Mouse (Mus musculus): ENCODE data around the gene Fam120b. TPM values are rescaled to one million over a fixed set of nuclear protein-coding genes. Genes with fewer than 3 reads are reported as not detected.
"Not testable (repeated sequence)": the region's sequence is repeated elsewhere in the genome, so short reads cannot be mapped to it uniquely, and the experiment has no call there.

Fam120b gene
- total RNA-seq, 2 experiments from 2014 or later = 19.9 to 22.1 TPM

DNA sequence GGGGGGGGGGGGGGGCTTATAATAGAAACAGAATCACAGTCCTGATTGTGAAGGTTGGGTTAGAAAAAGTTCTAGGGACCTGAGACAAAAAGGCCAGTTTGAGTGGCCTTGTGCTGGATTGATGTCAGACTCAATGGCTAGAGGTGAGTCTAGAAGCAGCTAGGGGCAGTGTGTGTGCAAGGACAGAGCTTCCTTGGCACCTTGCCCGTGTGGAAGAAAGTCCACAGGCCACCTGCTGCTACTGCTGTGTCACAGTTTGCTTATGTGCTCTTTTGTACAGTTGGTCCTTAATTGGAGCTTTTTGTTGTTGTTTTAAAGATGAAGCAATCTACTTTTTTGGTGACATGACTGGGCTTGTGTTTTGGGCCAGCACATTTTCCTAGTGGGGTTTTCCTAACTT, 33.9 kb downstream of the Fam120b start:
- no peak for DNase-seq (ENCODE audit: low spot score in 2 of 2)

DNA sequence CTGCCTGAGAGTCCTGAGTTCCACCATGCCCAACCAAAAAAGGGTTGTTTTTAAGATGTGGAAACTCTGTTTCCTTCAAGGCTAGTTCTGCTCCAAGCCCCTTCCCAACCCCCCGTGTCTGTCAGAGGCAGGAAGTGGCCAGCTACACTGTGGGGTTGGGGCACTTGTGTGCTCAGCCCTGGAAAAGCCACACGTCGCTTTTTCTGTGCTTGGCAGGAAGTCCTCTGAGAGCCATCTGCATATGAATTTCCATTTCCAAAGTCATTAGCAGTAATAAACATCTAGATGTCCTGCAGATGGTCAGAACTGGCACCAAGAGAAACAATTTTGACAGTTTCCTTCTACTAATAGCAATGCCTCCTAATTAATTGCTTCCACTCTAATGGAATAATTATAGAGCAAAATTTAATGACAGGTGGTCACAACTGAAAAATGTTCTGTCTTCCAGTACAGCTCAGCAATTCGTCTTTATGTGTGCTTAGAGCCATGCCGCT, 35.1 kb downstream of the Fam120b start:
- no peak for DNase-seq (ENCODE audit: low spot score in 2 of 2)

DNA sequence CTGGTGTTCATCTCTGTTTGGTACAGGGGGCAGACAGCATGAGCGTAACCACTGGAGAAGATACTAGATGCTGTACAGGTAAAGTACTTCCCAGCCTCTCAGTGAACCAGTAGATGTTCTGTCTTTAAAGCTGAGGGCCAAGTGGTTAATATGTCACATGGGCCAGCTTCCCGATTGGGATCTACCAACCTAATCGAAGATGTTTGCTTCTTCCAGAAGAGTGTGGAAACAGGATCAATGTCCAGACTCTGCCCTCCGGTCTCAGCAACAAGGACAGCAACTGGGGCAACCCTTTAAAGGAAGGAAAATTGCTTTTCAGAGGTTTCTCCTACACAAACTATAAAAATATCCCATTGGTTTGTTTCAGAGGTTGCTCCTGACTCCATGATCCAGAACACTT, 35.5 kb downstream of the Fam120b start:
- no peak for DNase-seq (ENCODE audit: low spot score in 2 of 2)

DNA sequence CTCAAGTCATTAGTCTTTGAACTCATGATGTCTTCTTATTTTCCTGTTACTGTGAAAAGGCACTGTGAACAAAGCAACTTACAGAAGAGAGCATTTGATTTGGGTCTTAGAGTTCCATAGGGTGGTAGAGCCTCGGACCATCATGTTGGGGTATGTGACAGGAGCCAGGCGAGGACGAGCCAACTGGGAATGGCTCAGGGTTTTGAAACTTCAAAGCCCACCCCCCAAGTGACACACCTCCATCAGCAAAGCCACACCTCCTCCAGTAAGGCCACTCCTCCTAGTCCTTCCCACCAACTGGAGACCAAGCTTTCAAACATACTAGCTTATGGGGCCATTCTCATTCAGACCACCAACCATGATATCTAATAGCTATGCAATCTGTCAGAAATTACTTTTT, 36.0 kb downstream of the Fam120b start:
- no peak for DNase-seq (ENCODE audit: low spot score in 2 of 2)

DNA sequence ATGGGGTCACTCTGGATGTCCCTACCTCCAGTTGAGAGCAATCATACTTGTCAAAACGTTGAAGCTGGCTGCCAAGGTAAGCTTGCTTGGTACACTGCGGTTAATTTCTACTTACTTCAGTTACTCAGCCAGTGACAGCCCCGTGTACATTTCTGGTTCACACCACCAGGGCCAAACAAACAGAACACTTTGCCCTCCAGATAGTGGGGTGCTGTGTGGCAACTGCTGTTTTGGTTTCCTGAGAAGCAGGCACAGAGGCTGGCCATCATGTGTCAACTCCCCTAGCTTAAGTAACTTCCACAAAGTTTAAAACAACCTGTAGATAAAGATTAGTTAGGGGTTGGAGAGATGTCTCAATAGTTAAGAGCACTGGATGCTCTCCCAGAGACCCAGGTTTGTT, 38.7 kb downstream of the Fam120b start:
- no peak for DNase-seq (ENCODE audit: low spot score in 2 of 2)

DNA sequence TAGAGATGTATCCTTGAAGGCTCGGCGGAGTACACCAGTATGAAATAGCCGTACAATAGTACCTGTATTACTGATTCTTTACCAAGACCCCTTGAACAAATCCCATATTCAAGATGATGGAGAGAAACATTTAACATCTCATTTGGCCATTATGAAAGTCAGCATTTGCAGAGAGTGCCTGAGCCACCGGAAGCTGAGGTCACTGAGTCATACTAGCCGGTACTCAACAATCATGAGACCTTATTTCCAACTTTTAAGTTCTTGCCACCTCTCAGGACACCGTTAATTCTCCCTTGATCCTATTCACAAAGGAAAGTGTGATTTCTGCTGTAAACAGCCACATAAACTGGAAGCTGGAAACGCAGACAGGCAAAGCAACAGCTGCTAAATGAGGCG, 44.1 kb downstream of the Fam120b start:
- DNase-seq (ENCODE audit: low spot score in 2 of 2) = no peak

DNA sequence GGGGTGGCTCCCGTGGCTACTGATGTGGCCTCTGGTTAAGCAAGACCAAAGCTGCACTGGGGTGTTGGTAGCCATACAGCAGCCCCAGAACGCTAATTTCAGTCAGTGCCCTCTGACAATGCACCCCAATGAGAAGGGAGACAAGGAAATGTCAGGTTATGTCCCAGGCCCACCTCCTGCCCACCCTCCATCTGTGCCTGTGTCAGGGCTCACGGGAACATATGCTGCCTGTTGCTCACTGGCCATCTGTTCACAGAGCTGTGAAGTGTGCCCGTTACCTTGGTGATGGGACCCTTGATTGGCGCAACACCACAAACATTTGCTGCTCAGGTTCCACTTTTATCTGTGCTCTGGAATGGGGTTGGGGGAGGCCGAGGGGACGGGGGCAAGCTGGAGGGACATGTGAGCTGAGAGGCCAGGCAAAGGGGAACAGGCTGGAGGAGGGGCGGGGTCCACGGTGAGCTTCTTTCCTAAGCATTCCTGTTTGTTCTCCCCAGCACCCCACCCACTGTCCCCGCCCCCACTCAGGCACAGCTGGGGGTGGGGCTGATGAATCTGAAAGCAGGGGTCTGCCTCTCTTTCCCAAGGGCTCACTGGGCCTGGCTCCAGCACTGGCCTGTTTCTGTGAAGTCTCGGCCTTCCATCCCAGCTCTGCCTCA, 44.6 kb downstream of the Fam120b start:
- no peak for DNase-seq (ENCODE audit: low spot score in 2 of 2)

DNA sequence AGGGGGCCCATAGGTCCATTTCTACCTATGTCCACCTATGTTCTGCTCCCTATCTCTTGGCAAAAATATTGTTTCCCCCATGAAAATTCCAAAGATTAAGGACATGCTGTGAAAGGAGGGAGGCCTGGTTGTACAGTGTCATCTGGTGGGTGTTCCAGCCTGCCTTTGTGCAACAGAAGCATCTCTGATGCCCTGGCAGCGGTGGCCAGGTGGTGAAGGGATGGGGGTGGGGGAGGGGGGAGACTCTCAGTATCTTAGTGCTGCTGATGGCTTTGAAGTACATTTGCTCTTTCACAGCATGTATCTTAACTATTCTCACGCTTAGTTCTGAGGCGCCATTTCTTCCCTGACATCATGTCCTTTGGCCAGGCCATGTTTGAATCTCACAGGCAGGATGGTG, 49.4 kb downstream of the Fam120b start:
- no peak for DNase-seq (ENCODE audit: low spot score in 2 of 2)

DNA sequence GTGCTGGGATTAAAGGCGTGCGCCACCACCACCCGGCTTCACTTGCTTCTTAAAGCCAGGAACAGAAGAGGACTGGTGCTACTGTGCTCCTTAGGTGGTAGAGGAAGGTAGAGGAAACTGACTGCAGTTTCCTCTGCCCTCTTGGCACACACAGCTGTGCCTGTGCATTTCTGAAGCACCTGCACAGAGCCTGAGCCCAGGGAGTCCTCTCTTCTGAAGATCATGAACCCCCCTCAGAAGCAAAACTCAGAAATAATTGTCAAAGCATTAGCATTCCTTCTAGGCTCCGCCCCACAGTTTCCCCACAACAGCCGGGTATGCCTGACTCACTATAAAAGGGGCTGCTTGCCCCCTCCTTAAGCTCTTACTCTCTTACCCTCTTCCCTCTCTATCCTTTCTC, 51.8 kb downstream of the Fam120b start:
- no peak for DNase-seq (ENCODE audit: low spot score in 2 of 2)

DNA sequence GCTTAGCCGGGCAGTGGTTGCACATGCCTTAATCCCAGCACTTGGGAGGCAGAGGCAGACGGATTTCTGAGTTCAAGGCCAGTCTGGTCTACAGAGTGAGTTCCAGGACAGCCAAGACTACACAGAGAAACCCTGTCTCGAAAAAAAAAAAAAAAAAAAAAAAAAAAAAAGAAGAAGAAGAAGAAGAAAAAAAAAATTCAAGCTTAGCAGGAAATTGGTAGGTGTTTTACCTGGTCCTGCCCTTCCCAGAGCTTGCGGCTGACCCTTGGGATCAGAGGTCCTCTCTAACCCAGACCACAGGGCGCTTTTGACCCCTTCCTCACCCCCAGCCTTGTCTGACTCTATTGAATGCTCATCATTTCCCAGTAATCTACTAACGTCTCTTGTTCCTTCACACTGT, 53.1 kb downstream of the Fam120b start:
- DNase-seq (ENCODE audit: low spot score in 2 of 2) = not testable (repeated sequence)

DNA sequence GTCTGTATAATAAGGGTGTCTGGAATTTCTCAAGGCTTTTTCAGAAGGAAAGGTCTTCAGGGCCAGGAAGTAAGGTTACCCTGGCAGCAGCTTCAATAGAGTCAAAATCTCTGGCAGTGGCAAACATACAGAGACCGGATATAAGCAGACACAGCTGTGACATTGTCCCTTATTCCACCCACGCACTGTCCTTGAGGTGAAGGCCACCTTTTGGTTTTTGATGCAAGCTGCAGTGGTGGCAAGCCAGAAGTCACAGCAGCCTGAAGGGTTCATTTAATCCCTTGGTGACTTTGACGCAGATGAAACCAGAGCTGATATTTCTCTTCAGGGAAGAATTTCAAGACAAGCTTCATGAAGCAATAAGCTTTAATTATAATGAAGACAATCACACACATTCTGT, 53.6 kb downstream of the Fam120b start:
- DNase-seq (ENCODE audit: low spot score in 2 of 2) = peak in 1 of 2 experiments; percentile 32

DNA sequence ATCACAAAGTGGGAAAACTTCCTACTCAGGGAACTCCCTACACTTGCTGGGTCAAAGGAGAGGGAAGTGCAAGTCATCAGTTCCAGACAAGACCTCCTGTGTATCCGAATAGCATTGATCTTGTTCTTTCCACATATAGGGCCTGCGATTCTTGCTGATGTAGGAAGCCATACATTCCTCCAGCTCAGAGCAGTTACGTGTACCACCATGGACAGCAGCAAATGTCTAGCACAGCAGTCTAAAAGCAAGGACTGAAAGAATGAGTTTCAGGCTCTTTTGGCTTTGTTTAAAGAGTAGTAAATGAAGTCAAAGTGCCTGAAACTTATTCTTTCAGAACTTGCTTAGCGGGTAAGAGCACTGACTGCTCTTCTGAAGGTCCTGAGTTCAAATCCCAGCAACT, 59.2 kb downstream of the Fam120b start:
- DNase-seq (ENCODE audit: low spot score in 2 of 2) = no peak

DNA sequence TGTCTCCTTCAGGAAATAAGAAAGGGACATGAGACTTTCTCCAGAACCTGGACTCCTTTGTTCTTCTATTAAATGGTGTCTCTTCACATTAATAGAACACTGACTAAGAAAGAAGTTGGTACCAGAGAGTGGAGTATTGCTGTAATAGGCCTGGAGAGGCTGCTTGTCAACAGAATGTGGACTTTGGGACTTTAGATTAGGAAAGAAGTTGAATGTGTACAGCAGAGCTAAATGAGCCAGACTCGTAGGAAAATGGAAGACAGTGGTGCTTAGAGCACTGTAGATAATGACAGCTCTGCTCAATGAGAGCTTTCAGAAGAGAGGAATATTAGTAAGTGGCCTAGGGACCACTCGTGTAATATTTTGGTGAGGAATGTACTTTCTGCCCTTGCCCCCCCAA, 60.6 kb downstream of the Fam120b start:
- no peak for DNase-seq (ENCODE audit: low spot score in 2 of 2)

DNA sequence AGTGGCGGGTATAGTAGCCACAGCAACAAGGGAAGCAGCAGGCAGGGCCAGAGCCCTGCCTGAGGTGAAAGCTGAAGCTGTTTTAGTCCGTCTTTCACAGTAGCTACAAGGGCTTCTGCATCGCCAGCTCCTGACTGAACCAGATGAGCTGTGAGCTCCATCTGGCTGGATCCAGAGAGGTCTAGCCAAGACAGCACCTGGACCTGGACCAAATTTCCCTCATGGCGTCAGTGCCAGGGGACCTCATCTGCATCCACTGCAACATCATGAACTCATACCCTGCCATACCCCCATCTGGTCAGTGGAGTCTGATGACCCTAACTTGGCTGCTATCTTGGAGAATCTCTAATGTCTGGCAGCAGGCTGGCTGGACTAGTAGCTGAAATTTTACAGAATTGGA, 63.8 kb downstream of the Fam120b start:
- DNase-seq (ENCODE audit: low spot score in 2 of 2) = no peak

DNA sequence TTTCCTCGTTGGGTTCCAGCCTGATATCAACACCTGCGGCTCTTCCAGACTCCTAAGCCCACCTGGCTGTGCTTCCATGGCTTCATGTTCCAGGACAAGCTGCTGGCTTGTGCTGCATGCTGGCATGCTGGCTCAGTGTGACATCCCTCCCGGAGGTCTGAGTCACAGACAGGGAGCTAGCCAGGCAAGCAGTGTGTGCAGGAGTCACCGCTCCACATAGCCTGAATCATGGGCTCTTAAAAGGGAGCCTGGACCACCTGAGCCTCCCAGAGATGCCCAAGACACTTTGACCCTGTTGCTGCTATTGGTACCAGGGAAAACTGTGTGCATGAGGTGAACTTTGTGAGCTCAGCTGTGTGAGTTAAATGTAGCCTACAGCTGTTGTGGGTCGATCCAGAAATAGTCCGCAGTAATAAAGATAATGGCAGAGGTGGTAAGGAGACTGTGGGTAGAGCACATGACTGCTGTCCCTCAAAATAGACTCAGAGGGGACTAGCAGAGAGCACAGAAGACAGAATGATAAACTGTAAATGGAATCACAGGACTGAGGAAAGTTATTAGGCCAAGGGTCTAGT, 66.0 kb downstream of the Fam120b start:
- no peak for DNase-seq (ENCODE audit: low spot score in 2 of 2)

DNA sequence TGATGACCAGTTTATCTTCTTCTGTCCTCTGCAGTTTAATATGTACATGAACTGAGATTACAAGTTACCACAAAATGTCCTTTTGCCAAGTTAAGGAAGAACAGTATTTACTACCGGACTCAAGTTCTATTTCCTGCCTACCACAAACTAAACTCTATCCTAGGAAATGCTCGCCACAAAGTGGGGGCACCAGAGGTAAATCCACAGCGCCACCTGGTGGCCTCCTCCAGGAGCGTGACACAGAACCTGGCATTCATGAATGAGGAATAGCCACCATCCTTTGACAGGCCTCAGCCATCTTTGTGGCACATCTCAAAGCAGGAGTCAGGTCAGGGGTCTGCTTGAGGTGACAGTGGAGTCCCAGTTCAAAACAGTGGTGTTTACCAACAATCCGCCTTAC, 71.7 kb downstream of the Fam120b start:
- peak; percentile 64 to 76 for DNase-seq (ENCODE audit: low spot score in 2 of 2)

DNA sequence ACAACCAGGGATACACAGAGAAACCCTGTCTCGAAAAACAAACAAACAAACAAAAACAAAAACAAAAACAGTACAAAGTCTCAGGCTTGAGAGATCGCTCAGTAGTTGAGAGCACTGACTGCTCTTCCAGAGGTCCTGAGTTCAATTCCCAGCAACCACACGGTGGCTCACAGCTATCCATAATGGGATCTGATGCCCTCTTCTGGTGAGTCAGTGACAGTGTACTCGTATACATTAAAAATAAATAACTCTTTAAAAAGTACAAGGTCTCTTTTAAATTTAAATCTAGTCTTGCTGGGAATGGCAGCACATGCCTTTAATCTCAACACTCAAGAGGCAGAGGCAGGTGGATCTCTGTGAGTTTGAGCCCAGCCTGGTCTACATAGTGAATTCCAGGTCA, 76.7 kb downstream of the Fam120b start:
- no peak for DNase-seq (ENCODE audit: low spot score in 2 of 2)

Other genes starting within 250 kb of the Fam120b start
- 1 to 10 TPM; 4.1 to 7.0 TPM for gene Dll1, start 19.3 kb upstream of the Fam120b start, total RNA-seq (2021)
- 100 to 1,000 TPM; 166 to 169 TPM for gene Psmb1, start 103.5 kb downstream of the Fam120b start, total RNA-seq (2021)
- gene Tbp, start 103.7 kb downstream of the Fam120b start, total RNA-seq (2021) = 10 to 100 TPM; 24.2 to 31.8 TPM
- 10 to 100 TPM; 29.3 to 37.7 TPM for gene Pdcd2, start 131.1 kb downstream of the Fam120b start, total RNA-seq (2021)
- 1 to 10 TPM; 3.7 to 4.1 TPM for gene Prdm9, start 168.2 kb downstream of the Fam120b start, total RNA-seq (2021)